Mouse (Mus musculus) olfactory bulb, adult 2 months (tissue): ENCODE results near the gene Matn3.

Experiments used
- CTCF ChIP-seq: fragments of 200-500 bp; IDR thresholded peaks from 2 replicates; pipeline ENCODE4 v1.5.1; 2012; ENCODE audit warnings: low read depth, mild to moderate bottlenecking, low read length, moderate library complexity; ENCODE audit not compliant: insufficient read depth
- POLR2A ChIP-seq: fragments of 200-500 bp; IDR thresholded peaks from 2 replicates; pipeline ENCODE4 v1.6.1; 2012; ENCODE audit warnings: mild to moderate bottlenecking, low read depth, low read length, moderate library complexity; ENCODE audit not compliant: insufficient read depth

GRCm38 (mm10) chr12:8913701-8914340 lies 33.9 kb upstream of the Matn3 start:
- TF ChIP-seq CTCF = no peak
- no peak for TF ChIP-seq POLR2A
